Mouse (Mus musculus) small intestine, adult 2 months (tissue): ENCODE measurements around the gene Tmem50a. TPM values are rescaled to one million over a fixed set of nuclear protein-coding genes. Genes with fewer than 3 reads are reported as not detected.

Experiments
- H3K27ac ChIP-seq: fragments of 200-500 bp; 2 replicates; pipeline ENCODE4 v1.5.1; 2012; ENCODE audit warnings: low read depth, low read length, control low read depth, inconsistent platforms; ENCODE audit not compliant: insufficient read depth
- H3K27me3 ChIP-seq: fragments of 200-500 bp; 2 replicates; pipeline ENCODE4 v1.6.1; 2012; ENCODE audit warnings: mild to moderate bottlenecking, moderate library complexity, low read length, inconsistent platforms; ENCODE audit not compliant: control insufficient read depth, insufficient read depth
- H3K36me3 ChIP-seq: fragments of 200-500 bp; 2 replicates; pipeline ENCODE4 v1.6.1; 2012; ENCODE audit warnings: mild to moderate bottlenecking, low read length, control low read depth, inconsistent platforms; ENCODE audit not compliant: control insufficient read depth, insufficient read depth
- H3K4me1 ChIP-seq: fragments of 200-500 bp; 2 replicates; pipeline ENCODE4 v1.6.1; 2012; ENCODE audit warnings: low read length, inconsistent platforms, mixed read lengths; ENCODE audit not compliant: control insufficient read depth, insufficient read depth, insufficient read length
- H3K4me3 ChIP-seq: fragments of 200-500 bp; 2 replicates; pipeline ENCODE4 v1.5.1; 2012; ENCODE audit warnings: low read depth, mild to moderate bottlenecking, control low read depth, inconsistent platforms, low read length, moderate library complexity
- CTCF ChIP-seq: fragments of 200-500 bp; IDR thresholded peaks from 2 replicates; pipeline ENCODE4 v1.5.1; 2012; ENCODE audit warnings: low read depth, mild to moderate bottlenecking, control low read depth, inconsistent platforms, low read length, moderate library complexity, mixed read lengths; ENCODE audit not compliant: insufficient replicate concordance, insufficient read length; ENCODE audit errors: extremely low read depth
- POLR2A ChIP-seq: fragments of 200-500 bp; IDR thresholded peaks from 2 replicates; pipeline ENCODE4 v1.6.1; 2012; ENCODE audit warnings: low read depth, mild to moderate bottlenecking, control low read depth, inconsistent platforms, low read length, moderate library complexity
- WGBS: fragments of 180-500 bp; shearing (Covaris S2); methylation state at CpG from one replicate; pipeline ENCODE4 v1.1.7; 2018; 5-methylcytosine and 5-hydroxymethylcytosine counted together
- polyA plus RNA-seq: library from polyadenylated mRNA; depleted of rRNA; stranded (reverse); fragments of >200 nt; gene quantifications from 2 replicates; pipeline ENCODE4 v1.2.3, GENCODE M21; 2012

Gene Tmem50a
- polyA plus RNA-seq, 1 experiment, result 54.4 TPM

GRCm38 (mm10) chr4:134922111-134922924, 7.5 kb upstream of the Tmem50a start:
- H3K4me3 ChIP-seq, result peak overlapping the region; percentile 68

GRCm38 (mm10) chr4:134921703-134922102, 6.9 kb upstream of the Tmem50a start:
- Histone ChIP-seq H3K27ac (no peak overlapping the region), H3K27me3 (no peaks in the 10 kb centered on the region), H3K4me3 (no peak overlapping the region), H3K36me3 (peaks cover 20% of the 10 kb centered on the region), H3K4me1 (peaks cover 11% of the 10 kb centered on the region; the same call in 1 of the 2 replicates)
- 94% methylated on average over 4 of the region's 4 CpGs for WGBS
- TF ChIP-seq POLR2A, result no peak

More at GRCm38 (mm10) chr4:134922111-134922924, 7.5 kb upstream of the Tmem50a start:
- Histone ChIP-seq H3K36me3 (peaks cover 25% of the 10 kb centered on the region), H3K4me1 (peaks cover 11% of the 10 kb centered on the region; the same call in 1 of the 2 replicates), H3K27me3 (no peaks in the 10 kb centered on the region), H3K27ac (peak overlapping the region; percentile 94)
- no peak for TF ChIP-seq CTCF
- no peak for TF ChIP-seq POLR2A
- WGBS, result 41% methylated on average over 10 of the region's 10 CpGs

- TF ChIP-seq POLR2A, result no peak
- no peak for TF ChIP-seq CTCF
- Histone ChIP-seq H3K36me3 (peaks cover 12% of the 10 kb centered on the region), H3K4me3 (no peak overlapping the region), H3K4me1 (peaks cover 11% of the 10 kb centered on the region; the same call in 1 of the 2 replicates), H3K27ac (peak overlapping the region; percentile 38; the same call in 1 of the 2 replicates), H3K27me3 (no peaks in the 10 kb centered on the region)
- WGBS, result 94% methylated on average over 6 of the region's 6 CpGs
These were observed 5.8 kb upstream of the Tmem50a start for GRCm38 (mm10) chr4:134920631-134921030.

- Histone ChIP-seq H3K27me3 (no peaks in the 10 kb centered on the region), H3K4me1 (peaks cover 11% of the 10 kb centered on the region; the same call in 1 of the 2 replicates), H3K27ac (peak overlapping the region; percentile 56), H3K36me3 (peaks cover 6% of the 10 kb centered on the region), H3K4me3 (no peak overlapping the region)
- TF ChIP-seq POLR2A (no peak), CTCF (no peak)
- 42% methylated on average over 12 of the region's 12 CpGs for WGBS
These were observed 5.1 kb upstream of the Tmem50a start for GRCm38 (mm10) chr4:134919733-134920540.

GRCm38 (mm10) chr4:134918381-134918780, 3.6 kb upstream of the Tmem50a start:
- Histone ChIP-seq H3K4me3 (no peak overlapping the region), H3K4me1 (peaks cover 11% of the 10 kb centered on the region; the same call in 1 of the 2 replicates), H3K27ac (peak overlapping the region; percentile 64), H3K27me3 (no peaks in the 10 kb centered on the region), H3K36me3 (no peaks in the 10 kb centered on the region)
- WGBS, result 5% methylated on average over 7 of the region's 7 CpGs
- TF ChIP-seq POLR2A, result no peak
- TF ChIP-seq CTCF, result no peak

- Histone ChIP-seq H3K36me3 (no peaks in the 10 kb centered on the region), H3K4me1 (peaks cover 11% of the 10 kb centered on the region; the same call in 1 of the 2 replicates), H3K27ac (no peak overlapping the region), H3K27me3 (no peaks in the 10 kb centered on the region), H3K4me3 (no peak overlapping the region)
- TF ChIP-seq POLR2A, result no peak
- no peak for TF ChIP-seq CTCF
- WGBS, result 62% methylated on average over 3 of the region's 3 CpGs
These were observed 2.4 kb upstream of the Tmem50a start for GRCm38 (mm10) chr4:134917194-134917593.
